24 mouse cellular contexts compared by ENCODE assay signal in the genomic region with DNA sequence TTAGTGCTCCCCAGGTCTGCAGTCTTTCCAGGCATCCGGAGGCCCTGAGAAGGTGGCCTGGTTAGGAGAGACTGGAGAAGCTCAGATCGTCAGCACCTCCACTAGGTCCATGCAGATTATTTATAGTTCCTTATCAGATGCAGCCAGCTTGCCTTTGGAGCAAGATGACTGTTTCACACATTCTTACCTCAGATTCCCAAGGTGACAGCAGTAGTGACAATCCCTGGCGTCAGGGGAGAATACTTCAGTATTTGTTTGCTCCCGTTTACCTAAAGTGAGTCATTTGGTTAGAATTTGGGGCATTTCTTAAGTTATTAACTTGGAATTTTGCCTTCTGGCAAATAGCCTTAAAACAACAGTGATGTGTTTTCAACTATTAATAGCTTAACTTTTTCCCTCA. TPM values are rescaled to one million over a fixed set of nuclear protein-coding genes. Genes with fewer than 3 reads are reported as not detected.
A peak's percentile ranks its signal among the peaks of the same experiment; 100 is the strongest.
DNase-seq lines count a peak whose midpoint lies in the region; ATAC-seq and TF ChIP-seq lines count a peak whose summit lies in the region.
"Had no signal": no experiment of that assay in that cellular context is flagged by ENCODE, and none has a peak within 500 bp of the region (broad histone marks: within the 10 kb centered on the region; RNA-seq: fewer than 3 reads in every experiment).

No protein-coding gene starts in this region.

- WGBS in heart, embryonic 12.5 days: 17% methylated on average over 4 of the region's 4 CpGs
- WGBS in liver, embryonic 13.5 days (ENCODE audit: insufficient replicate concordance): 50% methylated on average over 4 of the region's 4 CpGs
- WGBS in liver, embryonic 14.5 days (ENCODE audit: insufficient replicate concordance): 52% methylated on average over 4 of the region's 4 CpGs

- 0 out of 2 replicates have a peak, but pooled peaks have one; percentile 38 for TF ChIP-seq EP300 in liver, embryonic 14.5 days (IDR thresholded peaks at IDR 0.05; ENCODE audit: low read depth)

- TF ChIP-seq CTCF in liver, embryonic 14.5 days (IDR thresholded peaks at IDR 0.05; ENCODE audit: low read depth): no peak

- no peak; the same call in 1 of the 2 replicates for ATAC-seq in heart, embryonic 12.5 days (ENCODE audit: insufficient number of reproducible peaks, low FRiP score)
- ATAC-seq in liver, embryonic 13.5 days (ENCODE audit: low read depth): peak; percentile 50; the same call in 1 of the 2 replicates
- ATAC-seq in liver, embryonic 14.5 days (ENCODE audit: insufficient read depth): 0 out of 2 replicates have a peak, but pooled peaks have one; percentile 18
- ATAC-seq: hindbrain, embryonic 16.5 days; intestine, embryonic 16.5 days; midbrain, embryonic 15.5 days had no signal

- no peaks in the 10 kb centered on the region for H3K9me3 ChIP-seq in heart, embryonic 12.5 days (replicated peaks)
- H3K9me3 ChIP-seq in liver, embryonic 13.5 days (replicated peaks): no peaks in the 10 kb centered on the region
- H3K9me3 ChIP-seq in liver, embryonic 14.5 days (ENCODE audit: control insufficient read depth, low read length): no peaks in the 10 kb centered on the region
- H3K9me3 ChIP-seq: embryonic facial prominence, embryonic 10.5 days; forebrain, embryonic 12.5 days; kidney, embryonic 15.5 days; megakaryocyte, embryonic 14.5 days; midbrain, embryonic 15.5 days; stomach, embryonic 15.5 days had no signal

- peak overlapping the region; percentile 31; the same call in 1 of the 2 replicates for H3K4me2 ChIP-seq in heart, embryonic 12.5 days
- H3K4me2 ChIP-seq in liver, embryonic 13.5 days: no peak overlapping the region
- H3K4me2 ChIP-seq in liver, embryonic 14.5 days (ENCODE audit: low read depth): no peak overlapping the region
- H3K4me2 ChIP-seq: forebrain, embryonic 12.5 days; kidney, embryonic 15.5 days; midbrain, embryonic 15.5 days; stomach, embryonic 15.5 days had no signal

- peaks cover 16% of the 10 kb centered on the region for H3K4me1 ChIP-seq in heart, embryonic 12.5 days (replicated peaks)
- peaks cover 17% of the 10 kb centered on the region for H3K4me1 ChIP-seq in liver, embryonic 13.5 days (replicated peaks)
- H3K4me1 ChIP-seq in liver, embryonic 14.5 days (replicated peaks; ENCODE audit: control insufficient read depth in 2 of 2, insufficient read depth in 2 of 2, low read length in 1 of 2): peaks cover 0 to 2% of the 10 kb centered on the region in 2 experiments; a peak in 2 of 4 replicates
- H3K4me1 ChIP-seq: embryonic facial prominence, embryonic 10.5 days; forebrain, embryonic 12.5 days; midbrain, embryonic 15.5 days; stomach, embryonic 15.5 days had no signal

- peaks cover 70% of the 10 kb centered on the region for H3K36me3 ChIP-seq in heart, embryonic 12.5 days
- H3K36me3 ChIP-seq in liver, embryonic 13.5 days: peaks cover 81% of the 10 kb centered on the region
- peaks cover 35% of the 10 kb centered on the region for H3K36me3 ChIP-seq in liver, embryonic 14.5 days (replicated peaks; ENCODE audit: control insufficient read depth, insufficient read depth, low read depth)

- DNase-seq in heart, postnatal 4 days: no peak
- no peak for DNase-seq in liver, embryonic 13.5 days
- DNase-seq in liver: no peak
- peak; percentile 25 for DNase-seq in Muller cell, postnatal 12 days (ENCODE audit: inconsistent ontology term)
- DNase-seq in liver, embryonic 14.5 days (ENCODE audit: low read depth in 3 of 3, low spot score in 3 of 3): no peak
- no peak for DNase-seq in cerebellum, adult 9-10 months
- no peak for DNase-seq in frontal cortex, postnatal 36 days (ENCODE audit: low spot score in 2 of 2)
- DNase-seq: cerebellum, adult 2 months; gastrocnemius, postnatal 25 days; lung, postnatal 14 days; thymus, adult 18-20 months; thymus, postnatal 4 days had no signal

- peak overlapping the region; percentile 48 for H3K27ac ChIP-seq in heart, embryonic 12.5 days (ENCODE audit: poor library complexity, severe bottlenecking)
- no peak overlapping the region for H3K27ac ChIP-seq in liver, embryonic 13.5 days
- no peak overlapping the region for H3K27ac ChIP-seq in liver, embryonic 14.5 days
- H3K27ac ChIP-seq: embryonic facial prominence, embryonic 10.5 days; forebrain, embryonic 12.5 days; kidney, embryonic 15.5 days; midbrain, embryonic 15.5 days; stomach, embryonic 15.5 days had no signal

- H3K9ac ChIP-seq in heart, embryonic 12.5 days: 0 out of 2 replicates have a peak overlapping the region, but pooled peaks have one; percentile 8
- no peak overlapping the region for H3K9ac ChIP-seq in liver, embryonic 13.5 days
- no peak overlapping the region for H3K9ac ChIP-seq in liver, embryonic 14.5 days (replicated peaks)
- H3K9ac ChIP-seq: forebrain, embryonic 12.5 days; kidney, embryonic 15.5 days; midbrain, embryonic 15.5 days; stomach, embryonic 15.5 days had no signal

- no peaks in the 10 kb centered on the region for H3K27me3 ChIP-seq in heart, embryonic 12.5 days (replicated peaks)
- no peaks in the 10 kb centered on the region for H3K27me3 ChIP-seq in liver, embryonic 13.5 days
- H3K27me3 ChIP-seq in liver, embryonic 14.5 days (ENCODE audit: control insufficient read depth, insufficient read depth, low read length): no peaks in the 10 kb centered on the region
- H3K27me3 ChIP-seq: forebrain, embryonic 12.5 days; kidney, embryonic 15.5 days; megakaryocyte, embryonic 14.5 days; midbrain, embryonic 15.5 days; stomach, embryonic 15.5 days had no signal

- H3K4me3 ChIP-seq in heart, embryonic 12.5 days: no peak overlapping the region
- no peak overlapping the region for H3K4me3 ChIP-seq in liver, embryonic 13.5 days (replicated peaks)
- H3K4me3 ChIP-seq in liver, embryonic 14.5 days (ENCODE audit: insufficient read depth in 1 of 2, low read depth in 2 of 2, low read length in 2 of 2): no peak overlapping the region
- H3K4me3 ChIP-seq: embryonic facial prominence, embryonic 10.5 days; forebrain, embryonic 12.5 days; kidney, embryonic 15.5 days; midbrain, embryonic 15.5 days; myocyte; stomach, embryonic 15.5 days had no signal

RNA-seq across cellular contexts. Expression of a gene that starts 7.1 kb away (rescaled TPM):
- 32.5 and 34.2 TPM in 2 replicates for polyA plus RNA-seq in heart, embryonic 12.5 days (2016; fragmentation: Nextera tagmentation; extraction: Ambion mirVana)
- total RNA-seq in heart, postnatal 4 days (2021): 10 to 100 TPM; 23.5 to 27.3 TPM
- 18.5 and 24.0 TPM in 2 replicates for polyA plus RNA-seq in liver, embryonic 13.5 days (2015; fragmentation: Nextera tagmentation; extraction: Ambion mirVana)
- 8.7 and 9.6 TPM in 2 replicates for polyA plus RNA-seq in liver, embryonic 14.5 days (2012; rRNA removed)
- polyA plus RNA-seq in liver, embryonic 14.5 days (2014; fragmentation: Nextera tagmentation; extraction: Ambion mirVana): 17.2 and 21.2 TPM in 2 replicates

RNA-seq across cellular contexts. Expression of a gene that starts 59.7 kb away (rescaled TPM):
- polyA plus RNA-seq in heart, embryonic 12.5 days (2016; fragmentation: Nextera tagmentation; extraction: Ambion mirVana): 0.19 and 0.47 TPM in 2 replicates
- under 1 TPM; 0.26 to 0.79 TPM for total RNA-seq in heart, postnatal 4 days (2021)
- polyA plus RNA-seq in liver, embryonic 13.5 days (2015; fragmentation: Nextera tagmentation; extraction: Ambion mirVana): 0.34 and 0.69 TPM in 2 replicates
- 0.17 and 0.35 TPM in 2 replicates for polyA plus RNA-seq in liver, embryonic 14.5 days (2012; rRNA removed)
- 0.10 and 0.40 TPM in 2 replicates for polyA plus RNA-seq in liver, embryonic 14.5 days (2014; fragmentation: Nextera tagmentation; extraction: Ambion mirVana)
- total RNA-seq: gastrocnemius, postnatal 25 days; hematopoietic stem cell, adult 5-6 weeks; liver, adult 2 months had no signal
